Comparison of ENCODE assay signal across 47 mouse cellular contexts in genomic region chr8:85062603-85063002, GRCm38 (mm10). TPM values are rescaled to one million over a fixed set of nuclear protein-coding genes. Genes with fewer than 3 reads are reported as not detected.
"Had no signal": no experiment of that assay in that cellular context is flagged by ENCODE, and none has a peak within 500 bp of the region (broad histone marks: within the 10 kb centered on the region; RNA-seq: fewer than 3 reads in every experiment).

No protein-coding gene starts in this region.

- ATAC-seq: hindbrain, embryonic 16.5 days; inflammation-experienced regulatory T-cells, adult 6 months; intestine, embryonic 15.5 days; intestine, embryonic 16.5 days; intestine, postnatal 0 days had no signal

- H3K36me3 ChIP-seq: intestine, embryonic 15.5 days had no signal

- DNase-seq: heart, adult 2 months; heart, postnatal 10 days; heart, postnatal 14 days; heart, postnatal 36 days; heart, postnatal 4 days; kidney, adult 11 months; kidney, adult 18-20 months; kidney, adult 2 months; kidney, adult 8-10 months; kidney, adult 9 months; kidney, postnatal 10 days; kidney, postnatal 14 days; kidney, postnatal 25 days; kidney, postnatal 36 days; kidney, postnatal 4 days; layer of hippocampus, adult 9-11 months; layer of hippocampus, postnatal 36 days had no signal

- H3K9ac ChIP-seq: heart, embryonic 12.5 days; heart, embryonic 13.5 days; heart, embryonic 15.5 days; hindbrain, embryonic 12.5 days; hindbrain, embryonic 14.5 days; hindbrain, embryonic 15.5 days; intestine, embryonic 15.5 days; kidney, embryonic 15.5 days had no signal

- H3K27me3 ChIP-seq: heart, embryonic 12.5 days; heart, embryonic 13.5 days; heart, embryonic 15.5 days; hindbrain, embryonic 12.5 days; hindbrain, embryonic 15.5 days; intestine, embryonic 15.5 days; kidney, embryonic 15.5 days had no signal

- H3K4me2 ChIP-seq: heart, embryonic 11.5 days; heart, embryonic 12.5 days; heart, embryonic 13.5 days; heart, embryonic 15.5 days; hindbrain, embryonic 12.5 days; intestine, embryonic 15.5 days; kidney, embryonic 15.5 days had no signal

- H3K4me3 ChIP-seq: heart, adult 2 months; heart, embryonic 10.5 days; heart, embryonic 12.5 days; heart, embryonic 13.5 days; heart, embryonic 15.5 days; hindbrain, embryonic 12.5 days; hindbrain, embryonic 15.5 days; intestine, embryonic 15.5 days; kidney, embryonic 15.5 days; layer of hippocampus, adult 2 months had no signal

- H3K9me3 ChIP-seq: heart, embryonic 10.5 days; heart, embryonic 12.5 days; heart, embryonic 13.5 days; heart, embryonic 15.5 days; hindbrain, embryonic 10.5 days; hindbrain, embryonic 12.5 days; hindbrain, embryonic 15.5 days; intestine, embryonic 15.5 days; kidney, embryonic 15.5 days had no signal

- H3K27ac ChIP-seq: heart, adult 2 months; heart, embryonic 10.5 days; heart, embryonic 13.5 days; heart, embryonic 15.5 days; hindbrain, embryonic 10.5 days; hindbrain, embryonic 12.5 days; hindbrain, embryonic 14.5 days; hindbrain, embryonic 15.5 days; intestine, embryonic 15.5 days; kidney, embryonic 15.5 days; kidney, postnatal 0 days; layer of hippocampus, adult 2 months had no signal

RNA-seq across cellular contexts. Expression of gene Gm5741, which starts 5.2 kb away (rescaled TPM):
- total RNA-seq: heart, adult 2 months; heart, adult 8-10 months; heart, postnatal 10 days; heart, postnatal 14 days; heart, postnatal 25 days; heart, postnatal 36 days; heart, postnatal 4 days; hematopoietic stem cell, adult 5-6 weeks; layer of hippocampus, adult 18-20 months; layer of hippocampus, adult 2 months; layer of hippocampus, adult 8-10 months; layer of hippocampus, postnatal 10 days; layer of hippocampus, postnatal 14 days; layer of hippocampus, postnatal 25 days; layer of hippocampus, postnatal 36 days had no signal
- polyA plus RNA-seq: heart, adult 2 months; heart, embryonic 11.5 days; heart, embryonic 12.5 days; heart, embryonic 14.5 days; heart, embryonic 15.5 days; heart, embryonic 16.5 days; heart, postnatal 0 days; hindbrain, embryonic 11.5 days; hindbrain, embryonic 14.5 days; intestine, embryonic 14.5 days; intestine, embryonic 15.5 days; intestine, embryonic 16.5 days; kidney, postnatal 0 days had no signal
